Mouse (Mus musculus): ENCODE measurements around the gene Kdm8. TPM values are rescaled to one million over a fixed set of nuclear protein-coding genes. Genes with fewer than 3 reads are reported as not detected.

The Kdm8 gene
- polyA plus RNA-seq, 1 experiment from 2014 or later, result 5.7 TPM

DNA sequence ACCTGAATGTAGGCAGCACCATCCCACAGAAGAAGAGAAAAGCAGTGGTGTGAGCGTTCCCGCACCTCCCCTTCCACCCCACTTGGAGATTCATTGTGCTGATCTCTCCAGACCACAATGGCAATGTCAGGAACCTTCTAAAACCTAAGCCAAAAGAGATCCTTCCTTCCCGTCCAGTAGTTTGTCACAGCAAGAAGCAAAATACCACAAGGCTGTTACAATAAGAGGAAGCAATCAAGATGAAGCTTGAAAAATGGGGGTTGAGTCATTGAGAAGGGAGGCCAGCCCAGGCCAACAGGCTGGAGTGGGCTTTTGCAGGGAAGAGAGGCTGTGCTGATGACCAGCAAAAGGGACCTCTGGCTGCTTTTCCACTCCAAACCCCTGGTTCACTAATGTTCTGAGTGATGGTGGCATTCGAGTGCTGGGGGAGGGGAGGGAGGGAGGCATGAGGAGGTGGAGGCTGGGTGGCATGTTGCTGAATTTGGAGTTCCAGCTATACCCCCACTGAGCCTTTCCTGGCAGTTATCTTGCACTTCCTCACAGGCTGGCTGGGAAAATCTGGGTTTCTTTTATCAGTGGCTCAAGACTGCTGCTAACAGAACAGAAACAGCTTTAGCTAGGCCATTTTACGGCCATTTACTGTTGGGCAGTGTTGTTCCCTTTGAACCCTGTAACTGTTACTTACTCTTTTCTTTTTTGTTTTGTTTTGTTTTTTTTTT lies 59.1 kb downstream of the Kdm8 start:
- 55% methylated on average over 5 of the region's 5 CpGs for WGBS
- H3K9me3 ChIP-seq (replicated peaks), result no peaks in the 10 kb centered on the region
- 0 out of 2 replicates have a peak, but pooled peaks cover 3% of the 10 kb centered on the region for H3K27me3 ChIP-seq
- no peak overlapping the region for H3K9ac ChIP-seq
- H3K4me1 ChIP-seq (replicated peaks), result 0 out of 2 replicates have a peak, but pooled peaks cover 5% of the 10 kb centered on the region
- no peak overlapping the region for H3K4me3 ChIP-seq
- no peak overlapping the region for H3K27ac ChIP-seq
- H3K4me2 ChIP-seq, result no peak overlapping the region
- H3K36me3 ChIP-seq, result no peaks in the 10 kb centered on the region
- no peak for ATAC-seq (replicated peaks; ENCODE audit: insufficient number of reproducible peaks, insufficient read depth, low FRiP score, low read depth)

DNA sequence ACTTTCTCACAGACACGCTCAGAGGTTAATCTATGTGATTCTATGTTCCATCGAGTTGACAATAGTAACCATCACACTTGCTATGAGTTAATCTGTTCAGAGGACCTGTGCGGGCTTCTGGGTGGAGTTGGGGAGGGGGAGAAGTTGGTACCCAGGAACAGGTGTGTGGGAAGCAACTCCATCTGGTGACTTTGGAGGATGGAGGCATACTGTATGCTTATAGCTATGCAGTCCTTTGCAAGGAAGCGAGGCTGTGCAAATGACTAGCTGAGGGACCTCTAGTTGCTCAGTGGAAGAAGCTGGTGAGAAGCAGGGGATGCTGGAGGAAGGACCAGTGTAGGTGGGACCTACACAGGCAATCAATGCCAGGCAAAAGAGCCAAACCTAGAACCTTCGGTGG lies 60.1 kb downstream of the Kdm8 start:
- 0 out of 2 replicates have a peak, but pooled peaks cover 3% of the 10 kb centered on the region for H3K27me3 ChIP-seq
- no peak overlapping the region for H3K27ac ChIP-seq
- 92% methylated on average over 5 of the region's 5 CpGs for WGBS
- no peak overlapping the region for H3K9ac ChIP-seq
- no peaks in the 10 kb centered on the region for H3K9me3 ChIP-seq (replicated peaks)
- H3K36me3 ChIP-seq, result no peaks in the 10 kb centered on the region
- no peak for ATAC-seq (replicated peaks; ENCODE audit: insufficient number of reproducible peaks, insufficient read depth, low FRiP score, low read depth)
- H3K4me1 ChIP-seq (replicated peaks), result 0 out of 2 replicates have a peak, but pooled peaks cover 5% of the 10 kb centered on the region
- H3K4me3 ChIP-seq, result no peak overlapping the region
- no peak overlapping the region for H3K4me2 ChIP-seq

DNA sequence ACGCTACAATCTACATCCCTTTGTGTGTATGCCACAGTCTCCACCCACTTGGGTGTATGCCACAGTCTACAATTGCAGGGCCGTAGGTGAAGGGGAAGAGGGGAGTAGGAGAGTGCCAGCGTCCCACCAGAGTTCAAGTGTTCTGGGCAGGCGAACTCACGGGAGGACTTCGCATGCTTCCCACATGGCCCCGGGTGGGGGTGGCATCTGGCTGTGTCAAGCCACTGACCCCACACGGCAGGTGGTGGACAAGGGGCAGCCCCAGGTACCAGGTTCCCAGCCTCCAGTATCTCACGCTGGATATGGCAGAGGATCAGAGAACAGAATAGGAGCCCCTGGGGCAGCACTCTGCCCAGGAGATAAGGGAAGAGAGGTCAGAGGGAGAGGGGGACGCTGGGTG lies 61.1 kb downstream of the Kdm8 start:
- no peak overlapping the region for H3K4me2 ChIP-seq
- no peak overlapping the region for H3K4me3 ChIP-seq
- H3K9me3 ChIP-seq (replicated peaks), result no peaks in the 10 kb centered on the region
- H3K36me3 ChIP-seq, result no peaks in the 10 kb centered on the region
- no peak overlapping the region for H3K27ac ChIP-seq
- ATAC-seq (replicated peaks; ENCODE audit: insufficient number of reproducible peaks, insufficient read depth, low FRiP score, low read depth), result no peak
- H3K9ac ChIP-seq, result no peak overlapping the region
- H3K27me3 ChIP-seq, result 0 out of 2 replicates have a peak, but pooled peaks cover 2% of the 10 kb centered on the region
- no peaks in the 10 kb centered on the region for H3K4me1 ChIP-seq (replicated peaks)
- WGBS, result 75% methylated on average over 10 of the region's 10 CpGs

DNA sequence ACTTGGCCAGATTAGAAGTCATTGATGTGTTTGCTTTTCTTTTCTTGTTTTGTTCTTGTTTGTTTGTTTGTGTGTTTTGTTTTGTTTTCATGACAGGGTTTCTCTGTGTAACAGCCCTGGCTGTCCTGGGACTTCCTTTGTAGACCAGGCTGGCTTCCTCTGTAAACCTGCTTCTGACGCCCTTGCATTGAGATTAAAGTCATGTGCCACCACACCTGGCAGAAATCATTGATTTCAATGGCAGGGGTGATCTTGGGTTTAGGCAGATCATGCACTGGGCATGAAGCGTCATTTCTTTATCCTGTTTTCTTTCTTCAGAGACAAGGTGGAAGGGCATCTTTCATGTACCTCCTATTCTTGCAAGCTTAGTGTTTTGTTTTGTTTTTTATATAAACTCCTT lies 62.8 kb downstream of the Kdm8 start:
- no peaks in the 10 kb centered on the region for H3K36me3 ChIP-seq
- ATAC-seq (replicated peaks; ENCODE audit: insufficient number of reproducible peaks, insufficient read depth, low FRiP score, low read depth), result no peak
- no peaks in the 10 kb centered on the region for H3K4me1 ChIP-seq (replicated peaks)
- H3K9me3 ChIP-seq (replicated peaks), result no peaks in the 10 kb centered on the region
- no peaks in the 10 kb centered on the region for H3K27me3 ChIP-seq
- H3K9ac ChIP-seq, result no peak overlapping the region
- H3K4me3 ChIP-seq, result no peak overlapping the region
- WGBS, result 79% methylated on average over 2 of the region's 2 CpGs
- no peak overlapping the region for H3K27ac ChIP-seq
- H3K4me2 ChIP-seq, result no peak overlapping the region

DNA sequence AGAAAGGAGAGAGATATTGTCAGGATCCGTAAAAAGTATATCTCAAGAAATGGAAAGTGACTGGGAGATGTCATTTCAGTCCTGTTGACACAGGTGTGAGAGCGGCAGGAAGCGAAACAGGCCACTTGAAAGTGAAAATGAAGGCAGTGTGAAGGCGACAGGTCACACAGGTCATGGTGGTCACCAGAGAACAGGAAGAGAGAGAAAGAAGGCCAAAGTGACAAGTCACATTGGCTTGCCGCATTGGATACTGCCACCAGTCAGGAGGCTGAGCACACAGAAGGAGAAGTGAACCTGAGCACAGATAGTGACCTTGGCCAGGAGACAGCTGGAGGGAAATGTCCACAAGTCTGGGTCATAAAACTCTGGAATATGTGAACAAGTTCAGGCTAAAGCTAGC lies 67.0 kb downstream of the Kdm8 start:
- no peaks in the 10 kb centered on the region for H3K9me3 ChIP-seq (replicated peaks)
- no peak for ATAC-seq (replicated peaks; ENCODE audit: insufficient number of reproducible peaks, insufficient read depth, low FRiP score, low read depth)

DNA sequence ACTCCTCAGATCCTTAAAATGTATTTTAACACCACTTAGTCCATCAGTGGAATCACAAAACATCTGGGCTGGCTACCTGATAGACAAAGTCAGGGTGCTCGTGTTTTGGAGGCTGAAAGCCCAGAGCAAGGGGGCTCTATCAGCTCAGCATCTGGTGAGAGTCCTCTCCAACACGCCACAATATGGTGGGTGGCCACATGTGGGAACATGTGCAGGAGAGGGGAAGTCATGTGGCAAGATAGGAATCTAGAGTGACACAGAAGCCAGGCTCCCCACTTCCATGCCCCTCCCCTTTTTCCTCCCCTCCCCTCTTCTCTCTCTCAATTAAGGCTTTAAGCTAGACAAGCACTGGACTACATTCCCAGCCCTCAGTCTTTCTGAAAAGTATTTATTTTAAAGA lies 67.4 kb downstream of the Kdm8 start:
- Histone ChIP-seq H3K9ac (no peak overlapping the region), H3K9me3 (replicated peaks) (no peaks in the 10 kb centered on the region), H3K4me2 (no peak overlapping the region), H3K27me3 (no peaks in the 10 kb centered on the region), H3K36me3 (no peaks in the 10 kb centered on the region), H3K27ac (no peak overlapping the region), H3K4me1 (replicated peaks) (peaks cover 2% of the 10 kb centered on the region; the same call in 1 of the 2 replicates), H3K4me3 (no peak overlapping the region)
- WGBS, result 49% methylated on average over 2 of the region's 2 CpGs
- no peak for ATAC-seq (replicated peaks; ENCODE audit: insufficient number of reproducible peaks, insufficient read depth, low FRiP score, low read depth)

More for the DNA sequence above, 67.0 kb downstream of the Kdm8 start:
- no peak overlapping the region for H3K27ac ChIP-seq
- no peaks in the 10 kb centered on the region for H3K27me3 ChIP-seq
- H3K4me3 ChIP-seq, result no peak overlapping the region
- no peaks in the 10 kb centered on the region for H3K36me3 ChIP-seq
- 73% methylated on average over 5 of the region's 5 CpGs for WGBS
- H3K4me1 ChIP-seq (replicated peaks), result peaks cover 2% of the 10 kb centered on the region; the same call in 1 of the 2 replicates
- H3K4me2 ChIP-seq, result no peak overlapping the region
- H3K9ac ChIP-seq, result no peak overlapping the region

Other genes with a start within 250 kb of the Kdm8 start
- 93.4 and 103 TPM in 2 replicates for gene Nsmce1, start 46.9 kb downstream of the Kdm8 start, polyA plus RNA-seq (2015; fragmentation: Nextera tagmentation; extraction: Ambion mirVana)
- 4.5 and 8.4 TPM in 2 replicates for gene Il4ra, start 107.4 kb downstream of the Kdm8 start, polyA plus RNA-seq (2015; fragmentation: Nextera tagmentation; extraction: Ambion mirVana)
- 0.20 and 1.1 TPM in 2 replicates for gene Il21r, start 158.8 kb downstream of the Kdm8 start, polyA plus RNA-seq (2015; fragmentation: Nextera tagmentation; extraction: Ambion mirVana)

All from heart, embryonic 15.5 days (tissue).